Mouse (Mus musculus) cerebellum, adult 9-11 months (tissue): ENCODE results near the gene Mdm1.

Experiments used
- DNase-seq: peaks from one replicate; pipeline ENCODE4 v3.0.0; 2022

The Mdm1 gene

GRCm38 (mm10) chr10:118141018-118141883, at the start of gene Mdm1:
Mdm1 (plus strand) TSS chr10:118141811.
- peak; percentile 98 for DNase-seq

GRCm38 (mm10) chr10:118092745-118093144, 48.9 kb upstream of the Mdm1 start:
- no peak for DNase-seq

- no peak for DNase-seq
Measured at GRCm38 (mm10) chr10:118093728-118094127, 47.9 kb upstream of the Mdm1 start.

DNA sequence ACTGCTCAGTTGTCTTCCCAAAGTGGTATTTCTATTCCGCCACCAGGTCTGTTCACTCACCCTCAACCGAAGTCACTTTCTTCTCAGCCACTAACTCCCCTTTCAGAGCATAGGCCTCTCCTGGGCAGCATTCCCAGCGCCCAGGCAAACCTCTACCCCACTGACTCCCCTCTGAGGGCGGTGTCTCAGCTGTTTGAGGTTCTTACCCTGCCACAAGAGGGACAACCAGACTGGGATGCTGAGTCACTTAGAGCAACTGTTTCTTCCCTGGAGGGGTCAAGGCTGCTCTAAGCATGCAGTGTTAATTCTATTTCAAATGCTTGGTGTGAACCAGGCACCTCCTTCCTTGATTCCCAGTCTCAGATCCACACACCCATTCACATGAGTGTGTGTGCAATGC, 46.8 kb upstream of the Mdm1 start:
- no peak for DNase-seq

DNA sequence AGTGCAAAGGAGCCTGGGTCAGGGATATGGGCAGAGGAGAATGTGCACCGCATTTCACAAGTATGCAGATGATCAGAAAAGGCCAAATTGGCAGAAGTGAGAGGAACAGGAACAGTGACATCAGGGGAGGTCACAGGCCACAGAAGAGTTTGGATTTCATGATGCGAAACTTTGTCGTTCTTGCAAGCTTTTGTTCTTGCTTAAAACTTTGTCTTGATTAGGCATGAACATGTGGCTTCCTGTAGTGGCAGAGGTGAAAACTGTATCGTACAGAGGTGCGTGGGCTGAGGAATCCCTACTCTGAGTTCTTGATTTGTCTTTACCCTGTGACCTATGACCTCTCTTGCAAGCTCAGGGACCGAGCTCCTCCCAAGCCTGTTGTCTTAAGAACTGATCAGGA, 45.4 kb upstream of the Mdm1 start:
- DNase-seq: no peak

DNA sequence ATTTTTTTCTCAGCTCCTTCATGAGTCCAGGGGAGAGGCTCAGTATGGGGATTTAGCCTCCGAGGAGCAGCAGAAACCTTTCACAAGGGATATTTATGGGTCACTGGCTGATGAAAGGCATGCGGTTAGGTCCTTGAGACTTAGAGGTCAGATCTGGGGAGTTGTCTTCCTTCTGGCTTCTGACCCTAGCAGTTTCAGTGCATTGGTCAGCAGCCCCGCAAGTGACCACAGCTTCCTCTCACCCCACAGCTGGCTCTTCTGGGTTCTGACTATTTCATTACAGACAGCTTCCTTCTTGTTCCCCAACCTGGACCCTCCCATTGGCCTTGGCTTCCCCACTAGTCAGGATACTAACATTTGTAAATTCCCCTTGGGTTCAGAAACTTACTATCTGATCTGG, 43.7 kb upstream of the Mdm1 start:
- DNase-seq: no peak

- DNase-seq: no peak
Measured at GRCm38 (mm10) chr10:118100570-118100969, 41.0 kb upstream of the Mdm1 start.

- DNase-seq: no peak
Measured at GRCm38 (mm10) chr10:118101056-118101455, 40.6 kb upstream of the Mdm1 start.

- peak; percentile 49 for DNase-seq
Measured at GRCm38 (mm10) chr10:118103020-118103666, 38.5 kb upstream of the Mdm1 start.

DNA sequence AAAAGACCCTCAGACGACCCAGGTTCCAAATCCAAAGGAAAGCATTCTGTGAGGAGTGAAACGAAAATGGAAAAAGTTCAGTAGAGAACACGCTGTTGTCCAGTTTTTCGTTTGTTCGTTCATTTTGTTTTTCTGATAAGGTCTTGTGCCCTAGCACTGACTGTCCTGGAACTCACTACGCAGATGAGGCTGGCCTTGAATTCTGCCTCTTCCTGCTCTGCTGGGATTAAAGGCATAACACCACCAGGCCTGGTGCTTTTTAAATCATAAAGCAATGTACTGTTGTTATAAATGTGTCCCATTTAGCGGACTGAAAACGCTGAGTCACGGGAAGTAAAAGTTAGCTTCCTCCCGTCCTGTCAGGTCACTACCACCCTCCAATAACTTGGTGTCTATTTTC, 37.7 kb upstream of the Mdm1 start:
- no peak for DNase-seq

- no peak for DNase-seq
Measured at GRCm38 (mm10) chr10:118107031-118107430, 34.6 kb upstream of the Mdm1 start.

GRCm38 (mm10) chr10:118110006-118110920, 31.3 kb upstream of the Mdm1 start:
- DNase-seq: no peak

- no peak for DNase-seq
Measured at GRCm38 (mm10) chr10:118110921-118111301, 30.7 kb upstream of the Mdm1 start.

DNA sequence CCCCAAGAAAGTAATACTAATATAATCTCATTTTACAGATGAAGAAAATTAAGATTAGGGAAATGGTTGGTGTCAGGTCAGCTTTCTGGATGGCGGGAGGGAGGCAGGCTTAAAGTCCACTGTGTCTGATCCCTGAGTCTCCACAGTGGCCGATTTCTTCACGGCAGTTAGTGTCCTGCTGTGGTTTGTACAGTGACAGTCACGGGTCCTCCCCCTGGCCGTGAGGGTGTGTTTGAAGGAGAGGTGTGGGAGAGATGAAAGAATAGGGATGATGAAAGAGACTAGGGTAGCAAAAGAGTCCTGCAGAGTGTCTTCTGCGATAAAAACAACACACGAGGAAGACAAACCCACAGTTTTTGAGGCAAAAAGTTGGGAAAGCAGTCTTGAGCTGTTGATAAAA, 30.0 kb upstream of the Mdm1 start:
- no peak for DNase-seq

GRCm38 (mm10) chr10:118112294-118112893, 29.2 kb upstream of the Mdm1 start:
- no peak for DNase-seq

GRCm38 (mm10) chr10:118113256-118113682, 28.3 kb upstream of the Mdm1 start:
- peak; percentile 10 for DNase-seq

GRCm38 (mm10) chr10:118114271-118114670, 27.3 kb upstream of the Mdm1 start:
- no peak for DNase-seq

GRCm38 (mm10) chr10:118116456-118116855, 25.2 kb upstream of the Mdm1 start:
- no peak for DNase-seq

- no peak for DNase-seq
Measured at GRCm38 (mm10) chr10:118121047-118121936, 20.3 kb upstream of the Mdm1 start.

GRCm38 (mm10) chr10:118121937-118122285, 19.7 kb upstream of the Mdm1 start:
- no peak for DNase-seq

- DNase-seq: no peak
Measured at GRCm38 (mm10) chr10:118122441-118123162, 19.0 kb upstream of the Mdm1 start.
